Mouse (Mus musculus): ENCODE results near the gene Socs1. TPM values are rescaled to one million over a fixed set of nuclear protein-coding genes. Genes with fewer than 3 reads are reported as not detected.
A peak's percentile ranks its signal among the peaks of the same experiment; 100 is the strongest.

Socs1 gene
- polyA plus RNA-seq, 1 experiment from 2014 or later, result 8.9 TPM

DNA sequence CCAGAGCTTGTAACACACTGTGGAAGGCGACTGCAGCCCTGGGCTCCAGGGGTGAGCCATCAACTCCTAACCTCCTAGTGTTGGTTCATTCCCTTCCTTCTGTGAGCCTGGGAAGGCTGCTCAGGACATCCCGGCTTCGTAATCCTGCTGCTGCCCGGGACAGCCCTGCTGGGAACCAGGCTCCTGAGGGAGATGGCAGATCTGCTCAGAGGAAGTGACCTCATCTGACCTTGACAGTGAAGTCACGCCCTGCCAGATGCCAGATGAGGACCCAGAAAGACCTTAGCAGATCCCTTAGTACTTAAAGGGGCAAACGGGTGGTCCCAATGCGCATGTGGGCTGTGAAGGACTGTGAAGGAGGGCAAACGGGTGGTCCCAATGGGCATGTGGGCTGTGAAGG lies 24.2 kb downstream of the Socs1 start:
- Histone ChIP-seq H3K4me2 (no peak overlapping the region), H3K27ac (no peak overlapping the region), H3K4me3 (replicated peaks) (no peak overlapping the region), H3K9me3 (no peaks in the 10 kb centered on the region), H3K4me1 (replicated peaks) (0 out of 2 replicates have a peak, but pooled peaks cover 5% of the 10 kb centered on the region), H3K9ac (replicated peaks) (no peak overlapping the region), H3K27me3 (no peaks in the 10 kb centered on the region; the same call in 1 of the 2 replicates), H3K36me3 (no peaks in the 10 kb centered on the region)
- WGBS, result 50% methylated on average over 8 of the region's 8 CpGs
- no peak for ATAC-seq (ENCODE audit: insufficient number of reproducible peaks, insufficient read depth, low FRiP score, low TSS enrichment, low read depth)

GRCm38 (mm10) chr16:10756168-10756567 lies 29.2 kb downstream of the Socs1 start:
- Histone ChIP-seq H3K36me3 (no peaks in the 10 kb centered on the region), H3K4me3 (replicated peaks) (no peak overlapping the region), H3K9me3 (no peaks in the 10 kb centered on the region), H3K27me3 (no peaks in the 10 kb centered on the region), H3K9ac (replicated peaks) (no peak overlapping the region), H3K4me1 (replicated peaks) (0 out of 2 replicates have a peak, but pooled peaks cover 2% of the 10 kb centered on the region), H3K27ac (no peak overlapping the region), H3K4me2 (no peak overlapping the region)
- WGBS, result 72% methylated on average over 5 of the region's 6 CpGs
- no peak for ATAC-seq (ENCODE audit: insufficient number of reproducible peaks, insufficient read depth, low FRiP score, low TSS enrichment, low read depth)

GRCm38 (mm10) chr16:10754521-10755296 lies 30.6 kb downstream of the Socs1 start:
- H3K27me3 ChIP-seq, result no peaks in the 10 kb centered on the region
- no peak overlapping the region for H3K4me2 ChIP-seq
- 90% methylated on average over 3 of the region's 3 CpGs for WGBS
- no peaks in the 10 kb centered on the region for H3K36me3 ChIP-seq
- peaks cover 6% of the 10 kb centered on the region for H3K4me1 ChIP-seq (replicated peaks)
- no peak overlapping the region for H3K9ac ChIP-seq (replicated peaks)
- H3K27ac ChIP-seq, result no peak overlapping the region
- no peaks in the 10 kb centered on the region for H3K9me3 ChIP-seq
- no peak overlapping the region for H3K4me3 ChIP-seq (replicated peaks)
- no peak for ATAC-seq (ENCODE audit: insufficient number of reproducible peaks, insufficient read depth, low FRiP score, low TSS enrichment, low read depth)

- no peaks in the 10 kb centered on the region for H3K9me3 ChIP-seq
- H3K36me3 ChIP-seq, result no peaks in the 10 kb centered on the region
- ATAC-seq (ENCODE audit: insufficient number of reproducible peaks, insufficient read depth, low FRiP score, low TSS enrichment, low read depth), result peak; percentile 43; the same call in 1 of the 2 replicates
- H3K9ac ChIP-seq (replicated peaks), result no peak overlapping the region
- H3K27ac ChIP-seq, result no peak overlapping the region
- peaks cover 18% of the 10 kb centered on the region for H3K4me1 ChIP-seq (replicated peaks)
- no peak overlapping the region for H3K4me2 ChIP-seq
- WGBS, result 53% methylated on average over 7 of the region's 7 CpGs
- H3K27me3 ChIP-seq, result no peaks in the 10 kb centered on the region
- H3K4me3 ChIP-seq (replicated peaks), result no peak overlapping the region
Measured at GRCm38 (mm10) chr16:10749824-10750223, 35.5 kb downstream of the Socs1 start.

- Histone ChIP-seq H3K36me3 (no peaks in the 10 kb centered on the region), H3K4me3 (replicated peaks) (no peak overlapping the region), H3K9me3 (no peaks in the 10 kb centered on the region), H3K4me2 (no peak overlapping the region), H3K27me3 (no peaks in the 10 kb centered on the region), H3K9ac (replicated peaks) (no peak overlapping the region), H3K4me1 (replicated peaks) (peaks cover 24% of the 10 kb centered on the region), H3K27ac (no peak overlapping the region)
- 67% methylated on average over 7 of the region's 7 CpGs for WGBS
- no peak for ATAC-seq (ENCODE audit: insufficient number of reproducible peaks, insufficient read depth, low FRiP score, low TSS enrichment, low read depth)
Measured at GRCm38 (mm10) chr16:10749226-10749625, 36.1 kb downstream of the Socs1 start.

DNA sequence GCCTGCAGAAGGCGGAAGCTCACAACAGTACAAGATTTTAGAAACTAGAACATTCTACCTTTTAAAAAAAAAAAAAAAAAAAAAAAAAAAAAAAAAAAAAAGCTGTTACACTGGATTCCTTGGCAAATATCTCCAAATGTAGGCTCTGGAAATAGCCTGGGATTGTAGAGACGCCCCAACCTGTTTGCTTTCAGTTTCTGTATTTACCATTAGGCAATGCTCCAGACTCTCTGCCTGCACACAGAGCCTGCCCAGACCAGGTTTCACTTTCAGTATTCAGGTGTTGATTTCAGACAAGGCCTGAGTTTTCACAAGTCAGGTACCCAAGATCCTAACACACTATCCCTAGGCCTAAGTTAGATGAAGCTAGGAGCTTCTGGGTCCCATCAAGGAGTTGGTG lies 44.3 kb downstream of the Socs1 start:
- WGBS, result 89% methylated on average over 2 of the region's 2 CpGs
- H3K4me1 ChIP-seq (replicated peaks), result peaks cover 27% of the 10 kb centered on the region
- no peaks in the 10 kb centered on the region for H3K9me3 ChIP-seq
- no peak for ATAC-seq (ENCODE audit: insufficient number of reproducible peaks, insufficient read depth, low FRiP score, low TSS enrichment, low read depth)
- no peak overlapping the region for H3K4me3 ChIP-seq (replicated peaks)
- no peaks in the 10 kb centered on the region for H3K27me3 ChIP-seq
- H3K36me3 ChIP-seq, result no peaks in the 10 kb centered on the region
- no peak overlapping the region for H3K27ac ChIP-seq
- no peak overlapping the region for H3K4me2 ChIP-seq
- H3K9ac ChIP-seq (replicated peaks), result no peak overlapping the region

DNA sequence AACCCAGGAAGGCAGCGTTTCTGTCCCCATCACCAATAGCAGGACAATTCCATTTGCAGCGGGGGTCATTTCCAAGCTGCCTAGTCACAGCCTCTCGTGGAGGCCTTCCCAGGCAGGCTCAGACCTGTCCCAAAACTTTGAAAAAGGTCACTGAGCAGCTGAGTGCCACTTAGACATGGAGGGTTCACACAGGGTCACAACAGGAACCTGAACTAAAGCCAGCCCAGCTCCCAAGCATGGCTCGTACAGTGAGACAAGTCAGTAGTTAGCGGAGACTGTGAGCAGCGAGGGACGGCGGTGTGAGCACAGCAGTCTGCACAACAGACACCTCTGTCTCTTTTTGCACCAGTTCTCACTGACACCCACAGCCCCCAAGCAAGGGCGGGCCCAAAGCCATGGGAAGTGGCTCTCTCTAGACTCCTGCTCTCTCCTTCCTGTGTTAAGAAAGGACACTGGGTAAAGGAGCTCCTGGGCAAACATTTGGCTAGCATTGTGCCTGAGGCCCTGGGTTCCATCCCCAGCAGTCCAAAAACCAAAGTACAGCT lies 45.4 kb downstream of the Socs1 start:
- H3K27me3 ChIP-seq, result no peaks in the 10 kb centered on the region
- no peak overlapping the region for H3K4me3 ChIP-seq (replicated peaks)
- H3K4me1 ChIP-seq (replicated peaks), result peaks cover 22% of the 10 kb centered on the region
- no peak overlapping the region for H3K27ac ChIP-seq
- H3K36me3 ChIP-seq, result no peaks in the 10 kb centered on the region
- H3K4me2 ChIP-seq, result no peak overlapping the region
- 67% methylated on average over 9 of the region's 9 CpGs for WGBS
- H3K9ac ChIP-seq (replicated peaks), result no peak overlapping the region
- no peak for ATAC-seq (ENCODE audit: insufficient number of reproducible peaks, insufficient read depth, low FRiP score, low TSS enrichment, low read depth)
- no peaks in the 10 kb centered on the region for H3K9me3 ChIP-seq

GRCm38 (mm10) chr16:10738866-10739265 lies 46.5 kb downstream of the Socs1 start:
- Histone ChIP-seq H3K4me1 (replicated peaks) (peaks cover 12% of the 10 kb centered on the region), H3K9ac (replicated peaks) (no peak overlapping the region), H3K27me3 (no peaks in the 10 kb centered on the region), H3K4me3 (replicated peaks) (no peak overlapping the region), H3K4me2 (no peak overlapping the region), H3K27ac (no peak overlapping the region), H3K9me3 (no peaks in the 10 kb centered on the region), H3K36me3 (no peaks in the 10 kb centered on the region)
- WGBS, result 87% methylated on average over 3 of the region's 3 CpGs
- ATAC-seq (ENCODE audit: insufficient number of reproducible peaks, insufficient read depth, low FRiP score, low TSS enrichment, low read depth), result no peak

- Histone ChIP-seq H3K9ac (replicated peaks) (no peak overlapping the region), H3K4me1 (replicated peaks) (peaks cover 10% of the 10 kb centered on the region; the same call in 1 of the 2 replicates), H3K27me3 (no peaks in the 10 kb centered on the region), H3K9me3 (no peaks in the 10 kb centered on the region), H3K4me2 (no peak overlapping the region), H3K36me3 (no peaks in the 10 kb centered on the region), H3K27ac (0 out of 2 replicates have a peak overlapping the region, but pooled peaks have one; percentile 35), H3K4me3 (replicated peaks) (no peak overlapping the region)
- 47% methylated on average over 2 of the region's 2 CpGs for WGBS
- no peak for ATAC-seq (ENCODE audit: insufficient number of reproducible peaks, insufficient read depth, low FRiP score, low TSS enrichment, low read depth)
Measured at GRCm38 (mm10) chr16:10737571-10737970, 47.8 kb downstream of the Socs1 start.

DNA sequence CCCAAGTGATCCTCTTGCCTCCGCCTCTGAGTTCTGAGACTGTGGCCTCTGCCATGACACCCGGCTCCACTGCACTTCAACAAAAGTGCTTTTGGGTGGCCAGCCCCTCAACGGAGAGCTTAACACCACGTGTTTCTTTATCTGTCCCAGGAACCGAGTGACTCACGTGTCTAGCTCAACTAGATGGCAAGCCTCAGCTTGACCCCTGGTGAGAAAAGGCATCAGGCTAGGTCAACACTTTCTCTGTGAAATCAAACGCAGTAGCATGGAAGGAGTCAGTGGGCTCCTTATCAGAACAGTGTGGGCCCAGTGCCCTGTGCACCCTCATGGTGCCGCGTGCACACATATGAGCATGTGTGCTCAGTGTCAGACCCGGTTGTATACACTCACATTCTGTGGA lies 49.0 kb downstream of the Socs1 start:
- Histone ChIP-seq H3K9ac (replicated peaks) (no peak overlapping the region), H3K9me3 (no peaks in the 10 kb centered on the region), H3K36me3 (no peaks in the 10 kb centered on the region), H3K27ac (no peak overlapping the region), H3K4me2 (no peak overlapping the region), H3K4me1 (replicated peaks) (peaks cover 10% of the 10 kb centered on the region; the same call in 1 of the 2 replicates), H3K4me3 (replicated peaks) (no peak overlapping the region), H3K27me3 (no peaks in the 10 kb centered on the region)
- ATAC-seq (ENCODE audit: insufficient number of reproducible peaks, insufficient read depth, low FRiP score, low TSS enrichment, low read depth), result no peak
- 75% methylated on average over 10 of the region's 10 CpGs for WGBS

DNA sequence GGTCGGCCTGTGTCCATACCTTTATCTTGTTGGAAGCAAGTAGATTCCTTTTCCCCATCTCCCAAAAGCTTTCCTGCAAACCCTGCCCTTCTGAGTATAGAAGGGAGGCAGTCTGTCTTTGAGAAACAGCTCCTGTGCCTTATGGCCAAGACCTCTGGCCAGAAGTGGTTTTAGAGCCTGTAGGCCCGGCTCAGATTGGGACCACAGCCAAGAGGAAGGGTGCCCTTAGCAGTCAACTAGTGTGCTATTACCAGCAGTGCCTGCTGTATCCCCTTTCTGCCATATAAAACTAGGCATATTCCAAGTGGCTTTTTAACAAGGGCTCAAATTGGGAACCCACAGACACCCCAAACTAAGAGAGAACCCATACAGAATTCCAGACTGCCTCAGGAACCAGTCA lies 49.6 kb downstream of the Socs1 start:
- no peak overlapping the region for H3K27ac ChIP-seq
- no peaks in the 10 kb centered on the region for H3K36me3 ChIP-seq
- peaks cover 9% of the 10 kb centered on the region; the same call in 1 of the 2 replicates for H3K4me1 ChIP-seq (replicated peaks)
- no peaks in the 10 kb centered on the region for H3K27me3 ChIP-seq
- no peak for ATAC-seq (ENCODE audit: insufficient number of reproducible peaks, insufficient read depth, low FRiP score, low TSS enrichment, low read depth)
- no peak overlapping the region for H3K9ac ChIP-seq (replicated peaks)
- no peak overlapping the region for H3K4me3 ChIP-seq (replicated peaks)
- no peak overlapping the region for H3K4me2 ChIP-seq
- 82% methylated on average over 2 of the region's 2 CpGs for WGBS
- H3K9me3 ChIP-seq, result no peaks in the 10 kb centered on the region

All from limb, embryonic 12.5 days (tissue).